Mouse (Mus musculus) MEL (cell line): Measurements from ENCODE around the gene Mecom. TPM values are rescaled to one million over a fixed set of nuclear protein-coding genes. Genes with fewer than 3 reads are reported as not detected.

ENCODE experiments used
- DNase-seq: peaks from one replicate; pipeline ENCODE4 v3.0.0; 2011; ENCODE audit warnings: low read depth, low spot score
- H3K27ac ChIP-seq: 2 replicates; pipeline ENCODE4 v1.5.1; 2012; ENCODE audit warnings: low read depth, mild to moderate bottlenecking, control low read depth, low read length, moderate library complexity; ENCODE audit not compliant: control insufficient read depth
- H3K27me3 ChIP-seq, 2 experiments: fragments of 150-350 bp in 1 of 2; sonication (generic) in 1 of 2; 2 replicates each; pipeline ENCODE4 v1.6.1; 2012; ENCODE audit warnings: low read length in 2 of 2, mild to moderate bottlenecking in 2 of 2, improper control_type of control experiment in 1 of 2, moderate library complexity in 1 of 2; ENCODE audit not compliant: insufficient read depth in 2 of 2, control insufficient read depth in 1 of 2
- H3K36me3 ChIP-seq, 2 experiments: 2 replicates each; pipeline ENCODE4 v1.6.1; 2012 to 2014; ENCODE audit warnings: low read length in 2 of 2, improper control_type of control experiment in 1 of 2, inconsistent platforms in 1 of 2, mild to moderate bottlenecking in 1 of 2; ENCODE audit not compliant: insufficient read depth in 2 of 2, control insufficient read depth in 1 of 2
- H3K4me1 ChIP-seq, 2 experiments: fragments of 150-350 bp in 1 of 2; sonication (generic) in 1 of 2; 2 replicates each; pipeline ENCODE4 v1.6.1; 2012; ENCODE audit warnings: low read length in 2 of 2, improper control_type of control experiment in 1 of 2, mild to moderate bottlenecking in 1 of 2; ENCODE audit not compliant: insufficient read depth in 2 of 2, control insufficient read depth in 1 of 2
- H3K4me3 ChIP-seq, 2 experiments: fragments of 150-350 bp in 1 of 2; sonication (generic) in 1 of 2; 2 replicates each; pipeline ENCODE4 v1.5.1; 2012; ENCODE audit warnings: low read depth in 2 of 2, low read length in 2 of 2, mild to moderate bottlenecking in 2 of 2, moderate library complexity in 2 of 2, control low read depth in 1 of 2, improper control_type of control experiment in 1 of 2; ENCODE audit not compliant: control insufficient read depth in 1 of 2, insufficient read depth in 1 of 2
- H3K79me2 ChIP-seq: 2 replicates; pipeline ENCODE4 v1.6.1; 2012; ENCODE audit warnings: mild to moderate bottlenecking, low read length, moderate library complexity; ENCODE audit not compliant: control insufficient read depth, poor library complexity, insufficient read depth
- H3K9ac ChIP-seq: 2 replicates; pipeline ENCODE4 v1.6.1; 2012; ENCODE audit warnings: low read depth, mild to moderate bottlenecking, control low read depth, low read length, moderate library complexity; ENCODE audit not compliant: control insufficient read depth, poor library complexity, severe bottlenecking
- H3K9me3 ChIP-seq: fragments of 150-350 bp; sonication (generic); replicated peaks from 2 replicates; pipeline ENCODE4 v1.6.1; 2012; ENCODE audit warnings: mild to moderate bottlenecking, low read length, improper control_type of control experiment, moderate library complexity; ENCODE audit not compliant: insufficient read depth
- BHLHE40 ChIP-seq: IDR thresholded peaks from 2 replicates; pipeline ENCODE4 v1.6.1; 2012; ENCODE audit warnings: low read depth, mild to moderate bottlenecking, inconsistent platforms, low read length, improper control_type of control experiment, borderline replicate concordance
- CHD1 ChIP-seq: IDR thresholded peaks from 2 replicates; pipeline ENCODE4 v1.6.1; 2012; ENCODE audit warnings: low read depth, mild to moderate bottlenecking, inconsistent platforms, low read length, improper control_type of control experiment
- CHD2 ChIP-seq: IDR thresholded peaks from 2 replicates; pipeline ENCODE4 v1.6.1; 2011; ENCODE audit warnings: low read length, improper control_type of control experiment
- ELF1 ChIP-seq: IDR thresholded peaks from 2 replicates; pipeline ENCODE4 v1.6.1; 2014; ENCODE audit warnings: low read depth, mild to moderate bottlenecking, inconsistent platforms, low read length, improper control_type of control experiment, moderate library complexity
- EP300 ChIP-seq, 2 experiments: IDR thresholded peaks; 2 replicates each; pipeline ENCODE4 v1.6.1; 2011; ENCODE audit warnings: improper control_type of control experiment in 2 of 2, low read length in 2 of 2, low read depth in 1 of 2, mild to moderate bottlenecking in 1 of 2
- ETS1 ChIP-seq: IDR thresholded peaks from 2 replicates; pipeline ENCODE4 v1.6.1; 2012; ENCODE audit warnings: low read depth, mild to moderate bottlenecking, inconsistent platforms, low read length, improper control_type of control experiment, moderate library complexity
- GABPA ChIP-seq: IDR thresholded peaks from 2 replicates; pipeline ENCODE4 v1.6.1; 2012; ENCODE audit warnings: low read depth, mild to moderate bottlenecking, inconsistent platforms, low read length, improper control_type of control experiment, moderate library complexity
- GATA1 ChIP-seq: IDR thresholded peaks from 2 replicates; pipeline ENCODE4 v1.6.1; 2011; ENCODE audit warnings: low read depth, low read length, improper control_type of control experiment
- KAT2A ChIP-seq: conservative IDR thresholded peaks from 2 replicates; pipeline ENCODE4 v1.6.1; 2012; ENCODE audit warnings: low read depth, low read length, improper control_type of control experiment, inconsistent platforms
- MAFK ChIP-seq: IDR thresholded peaks from 2 replicates; pipeline ENCODE4 v1.6.1; 2011; ENCODE audit warnings: low read depth, mild to moderate bottlenecking, low read length, improper control_type of control experiment, borderline replicate concordance
- MAX ChIP-seq: IDR thresholded peaks from 2 replicates; pipeline ENCODE4 v1.6.1; 2011; ENCODE audit warnings: low read length, improper control_type of control experiment
- MEF2A ChIP-seq: IDR thresholded peaks from 2 replicates; pipeline ENCODE4 v1.6.1; 2014; ENCODE audit warnings: low read depth, mild to moderate bottlenecking, inconsistent platforms, low read length, improper control_type of control experiment; ENCODE audit not compliant: poor library complexity, insufficient replicate concordance, severe bottlenecking; ENCODE audit errors: extremely low read depth
- MXI1 ChIP-seq: IDR thresholded peaks from 2 replicates; pipeline ENCODE4 v1.6.1; 2011; ENCODE audit warnings: mild to moderate bottlenecking, low read depth, low read length, improper control_type of control experiment
- MYB ChIP-seq: IDR thresholded peaks from 2 replicates; pipeline ENCODE4 v1.6.1; 2011; ENCODE audit warnings: mild to moderate bottlenecking, low read depth, low read length, improper control_type of control experiment
- MYC ChIP-seq: IDR thresholded peaks from 2 replicates; pipeline ENCODE4 v1.6.1; 2011; ENCODE audit warnings: low read depth, mild to moderate bottlenecking, low read length, improper control_type of control experiment, moderate library complexity
- NRF1 ChIP-seq: IDR thresholded peaks from 2 replicates; pipeline ENCODE4 v1.6.1; 2014; ENCODE audit warnings: low read depth, mild to moderate bottlenecking, inconsistent platforms, low read length, improper control_type of control experiment, moderate library complexity; ENCODE audit not compliant: poor library complexity, insufficient read depth, severe bottlenecking
- POLR2A ChIP-seq, 2 experiments: IDR thresholded peaks; 2 replicates each; pipeline ENCODE4 v1.6.1; 2011 to 2012; ENCODE audit warnings: low read length in 2 of 2, mild to moderate bottlenecking in 2 of 2, control low read depth in 1 of 2, improper control_type of control experiment in 1 of 2, low read depth in 1 of 2, moderate library complexity in 1 of 2; ENCODE audit not compliant: control insufficient read depth in 1 of 2, insufficient read depth in 1 of 2, poor library complexity in 1 of 2
- POLR2AphosphoS5 ChIP-seq: IDR thresholded peaks from 2 replicates; pipeline ENCODE4 v1.6.1; 2012; ENCODE audit warnings: low read depth, borderline replicate concordance, mild to moderate bottlenecking, inconsistent platforms, low read length, moderate library complexity, mixed read lengths
- RAD21 ChIP-seq: IDR thresholded peaks from 2 replicates; pipeline ENCODE4 v1.6.1; 2011; ENCODE audit warnings: mild to moderate bottlenecking, low read depth, low read length, improper control_type of control experiment
- SIN3A ChIP-seq: IDR thresholded peaks from 2 replicates; pipeline ENCODE4 v1.6.1; 2012; ENCODE audit warnings: low read length, improper control_type of control experiment, inconsistent platforms
- SMC3 ChIP-seq: IDR thresholded peaks from 2 replicates; pipeline ENCODE4 v1.6.1; 2011; ENCODE audit warnings: low read depth, low read length, improper control_type of control experiment
- TAL1 ChIP-seq: IDR thresholded peaks from 2 replicates; pipeline ENCODE4 v1.6.1; 2012; ENCODE audit warnings: mild to moderate bottlenecking, inconsistent platforms, low read length, moderate library complexity, mixed read lengths
- USF1 ChIP-seq: IDR thresholded peaks from 2 replicates; pipeline ENCODE4 v1.6.1; 2014; ENCODE audit warnings: low read depth, mild to moderate bottlenecking, inconsistent platforms, low read length, improper control_type of control experiment, moderate library complexity
- USF2 ChIP-seq, 2 experiments: IDR thresholded peaks; 2 replicates each; pipeline ENCODE4 v1.6.1; 2011 to 2012; ENCODE audit warnings: improper control_type of control experiment in 2 of 2, low read length in 2 of 2, borderline replicate concordance in 1 of 2, inconsistent platforms in 1 of 2, low read depth in 1 of 2, mild to moderate bottlenecking in 1 of 2; ENCODE audit not compliant: insufficient read depth in 1 of 2
- ZKSCAN1 ChIP-seq: IDR thresholded peaks from 2 replicates; pipeline ENCODE4 v1.6.1; 2012; ENCODE audit warnings: low read depth, mild to moderate bottlenecking, inconsistent platforms, low read length, improper control_type of control experiment, moderate library complexity
- ZMIZ1 ChIP-seq: IDR thresholded peaks from 2 replicates; pipeline ENCODE4 v1.6.1; 2012; ENCODE audit warnings: low read depth, mild to moderate bottlenecking, inconsistent platforms, low read length, improper control_type of control experiment, moderate library complexity
- ZNF384 ChIP-seq: IDR thresholded peaks from 2 replicates; pipeline ENCODE4 v1.6.1; 2012; ENCODE audit warnings: low read depth, mild to moderate bottlenecking, inconsistent platforms, low read length, improper control_type of control experiment
- polyA plus RNA-seq, 2 experiments: library from polyadenylated mRNA; stranded (reverse) in 1 of 2; unstranded in 1 of 2; fragments of >175 nt in 1 of 2; fragments of >200 nt in 1 of 2; gene quantifications; 2 replicates each; pipeline versions ENCODE4 v1.2.1 to v1.2.4; 2012; ENCODE audit warnings: low replicate concordance in 2 of 2, low read depth in 1 of 2; ENCODE audit not compliant: insufficient read length in 2 of 2, insufficient read depth in 1 of 2, missing spikeins in 1 of 2
- total RNA-seq: library from RNA; depleted of rRNA; stranded (reverse); fragments of 300-350 nt; gene quantifications from 2 replicates; pipeline ENCODE4 v1.2.3, GENCODE M21; 2012

The Mecom gene
- total and polyA plus RNA-seq, 3 experiments: 0.04 TPM; not detected in 2

DNA sequence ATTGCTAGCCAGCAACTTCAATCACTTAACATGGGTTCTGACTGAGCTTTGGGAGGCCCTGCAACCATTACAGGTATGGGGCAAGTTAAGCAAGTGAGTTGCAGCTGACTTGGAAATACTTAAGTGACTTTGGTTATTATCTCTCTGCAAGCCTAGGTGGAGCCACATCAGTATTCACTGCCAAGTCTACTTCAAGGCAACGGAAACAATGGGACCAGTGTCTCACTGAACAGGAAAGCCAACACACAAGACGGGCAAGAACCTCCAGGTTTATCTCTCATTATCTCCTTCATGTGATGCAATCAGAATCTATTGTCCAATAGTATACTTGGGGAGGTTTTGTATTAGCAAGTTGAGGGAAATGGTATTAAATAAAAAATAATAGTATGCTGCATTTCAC lies 415.4 kb downstream of the Mecom start:
- no peak overlapping the region for H3K4me3 ChIP-seq
- no peak overlapping the region for H3K9ac ChIP-seq
- no peaks in the 10 kb centered on the region for H3K27me3 ChIP-seq
- no peaks in the 10 kb centered on the region for H3K79me2 ChIP-seq
- no peak for TF ChIP-seq GATA1
- TF ChIP-seq MAX: no peak
- no peak for TF ChIP-seq MXI1
- TF ChIP-seq EP300 (IDR thresholded peaks at IDR 0.05; ENCODE audit: low read depth in 1 of 2, low read length in 2 of 2): no peak
- no peak for TF ChIP-seq TAL1
- no peak for TF ChIP-seq GABPA
- no peak for TF ChIP-seq ELF1
- TF ChIP-seq POLR2A (IDR thresholded peaks at IDR 0.05; ENCODE audit: control insufficient read depth in 1 of 2, insufficient read depth in 1 of 2, low read depth in 1 of 2, low read length in 2 of 2, poor library complexity in 1 of 2): no peak
- TF ChIP-seq RAD21: no peak
- no peak for TF ChIP-seq ZKSCAN1
- no peak for TF ChIP-seq SIN3A
- TF ChIP-seq USF1: no peak
- no peak for TF ChIP-seq CHD1
- TF ChIP-seq MYB: no peak
- no peak for TF ChIP-seq BHLHE40
- no peak for TF ChIP-seq USF2 (IDR thresholded peaks at IDR 0.05; ENCODE audit: borderline replicate concordance in 1 of 2, insufficient read depth in 1 of 2, low read depth in 1 of 2, low read length in 2 of 2)
- TF ChIP-seq ETS1: no peak
- TF ChIP-seq POLR2AphosphoS5: no peak
- TF ChIP-seq NRF1: no peak
- H3K4me1 ChIP-seq: no peaks in the 10 kb centered on the region
- H3K36me3 ChIP-seq: no peaks in the 10 kb centered on the region
- no peak overlapping the region for H3K27ac ChIP-seq
- no peak for DNase-seq
- H3K9me3 ChIP-seq: no peaks in the 10 kb centered on the region

DNA sequence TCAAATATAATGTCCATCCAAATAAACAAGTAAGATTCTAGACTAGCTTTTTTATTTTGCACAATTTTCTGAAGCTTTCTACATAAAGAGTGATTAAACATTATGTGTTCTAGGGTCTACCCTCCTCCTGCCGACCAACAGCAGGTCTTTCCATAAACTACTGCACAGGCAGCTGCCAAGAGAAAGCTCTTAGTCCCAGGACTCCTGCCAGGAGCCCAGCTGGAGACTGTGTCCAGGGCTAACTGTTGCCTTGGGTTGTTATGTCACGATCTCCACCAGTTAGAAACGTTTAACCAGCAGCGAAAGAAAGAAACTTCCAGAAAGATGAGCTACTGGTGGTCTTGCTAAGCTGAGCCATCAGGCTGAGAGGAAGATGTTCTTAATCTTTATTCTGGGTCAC lies 417.3 kb downstream of the Mecom start:
- Histone ChIP-seq H3K36me3 (no peaks in the 10 kb centered on the region), H3K4me1 (no peaks in the 10 kb centered on the region), H3K9me3 (no peaks in the 10 kb centered on the region), H3K27me3 (no peaks in the 10 kb centered on the region), H3K27ac (no peak overlapping the region), H3K79me2 (no peaks in the 10 kb centered on the region), H3K9ac (no peak overlapping the region), H3K4me3 (no peak overlapping the region)
- DNase-seq: no peak
- no peak for TF ChIP-seq ZMIZ1
- no peak for TF ChIP-seq ETS1
- TF ChIP-seq MYC: no peak
- no peak for TF ChIP-seq POLR2AphosphoS5
- no peak for TF ChIP-seq SMC3
- TF ChIP-seq USF1: no peak
- TF ChIP-seq KAT2A: no peak
- TF ChIP-seq ELF1: no peak
- no peak for TF ChIP-seq NRF1
- TF ChIP-seq USF2 (IDR thresholded peaks at IDR 0.05; ENCODE audit: borderline replicate concordance in 1 of 2, insufficient read depth in 1 of 2, low read depth in 1 of 2, low read length in 2 of 2): no peak
- TF ChIP-seq POLR2A (IDR thresholded peaks at IDR 0.05; ENCODE audit: control insufficient read depth in 1 of 2, insufficient read depth in 1 of 2, low read depth in 1 of 2, low read length in 2 of 2, poor library complexity in 1 of 2): no peak
- no peak for TF ChIP-seq MAFK
- no peak for TF ChIP-seq CHD1
- TF ChIP-seq CHD2: no peak
- no peak for TF ChIP-seq ZNF384
- TF ChIP-seq MEF2A: no peak
